Mouse (Mus musculus): Measurements from ENCODE around the gene Dop1b.

GRCm38 (mm10) chr16:93767548-93767947, 55.8 kb downstream of the Dop1b start:
- TF ChIP-seq POLR2A (IDR thresholded peaks at IDR 0.05; ENCODE audit: low read depth, low read length) (no peak), CTCF (IDR thresholded peaks at IDR 0.05; ENCODE audit: extremely low read depth, insufficient read depth, insufficient read length, insufficient replicate concordance) (no peak)

Measured in spleen, adult 2 months (tissue).